Mouse (Mus musculus): ENCODE data around the gene Bcar3. TPM values are rescaled to one million over a fixed set of nuclear protein-coding genes. Genes with fewer than 3 reads are reported as not detected.
"Not testable (repeated sequence)": the region's sequence is repeated elsewhere in the genome, so short reads cannot be mapped to it uniquely, and the experiment has no call there.

The Bcar3 gene
- total RNA-seq, 2 experiments from 2014 or later, result 14.7 to 15.4 TPM

GRCm38 (mm10) chr3:122376412-122376831 is 82.5 kb downstream of the Bcar3 start:
- Histone ChIP-seq H3K4me3 (no peak overlapping the region), H3K27ac (no peak overlapping the region)
- TF ChIP-seq CTCF (IDR thresholded peaks at IDR 0.05), result no peak
- no peak for DNase-seq (ENCODE audit: extremely low spot score in 1 of 2, low spot score in 2 of 2)
- intact Hi-C loops (cut with DNase I), result loop anchor here (5.0 kb wide), 1 partner anchor 44 kb away; no protein-coding TSS in a partner anchor

DNA sequence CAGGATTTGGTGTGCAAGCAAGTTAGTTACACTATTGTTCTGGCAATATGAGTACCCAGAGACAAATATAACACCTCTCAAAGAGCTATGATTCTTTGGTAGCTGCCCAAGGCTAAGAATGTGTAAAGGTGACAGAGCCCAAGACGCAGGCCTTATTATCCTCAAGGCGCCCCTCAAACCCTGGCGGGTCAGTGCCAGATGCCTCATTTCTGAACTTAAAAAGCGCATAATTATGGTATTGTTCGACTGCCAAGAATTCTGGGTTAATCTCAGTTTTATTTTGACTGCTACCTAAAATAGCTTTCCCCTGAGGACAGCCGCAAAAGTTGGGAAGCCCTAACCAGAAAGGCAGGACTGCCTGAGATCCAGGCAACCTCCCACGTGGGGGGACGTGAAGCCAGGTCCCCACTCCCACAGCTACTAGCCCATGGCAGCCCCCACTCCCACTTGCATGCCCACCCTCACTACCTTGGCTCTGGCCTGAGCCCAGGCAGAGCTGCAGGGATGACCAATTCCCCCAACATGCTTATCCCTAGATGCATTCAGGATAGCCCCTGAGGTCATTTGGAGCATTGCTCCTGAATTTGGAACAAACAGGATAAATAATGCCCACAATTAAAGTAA is 83.0 kb downstream of the Bcar3 start:
- TF ChIP-seq CTCF (IDR thresholded peaks at IDR 0.05), result no peak
- H3K27ac ChIP-seq, result no peak overlapping the region
- intact Hi-C loops (cut with DNase I), result loop anchor here (5.0 kb wide), 1 partner anchor 45 kb away; no protein-coding TSS in a partner anchor
- no peak overlapping the region for H3K4me3 ChIP-seq
- no peak for DNase-seq (ENCODE audit: extremely low spot score in 1 of 2, low spot score in 2 of 2)

GRCm38 (mm10) chr3:122378634-122379033 is 84.7 kb downstream of the Bcar3 start:
- intact Hi-C loops (cut with DNase I), result loop anchor here (5.0 kb wide), 1 partner anchor 46 kb away; no protein-coding TSS in a partner anchor
- no peak overlapping the region for H3K4me3 ChIP-seq
- no peak for TF ChIP-seq CTCF (IDR thresholded peaks at IDR 0.05)
- no peak for DNase-seq (ENCODE audit: extremely low spot score in 1 of 2, low spot score in 2 of 2)
- H3K27ac ChIP-seq, result no peak overlapping the region

GRCm38 (mm10) chr3:122380776-122381175 is 86.8 kb downstream of the Bcar3 start:
- Histone ChIP-seq H3K27ac (no peak overlapping the region), H3K4me3 (no peak overlapping the region)
- TF ChIP-seq CTCF (IDR thresholded peaks at IDR 0.05), result no peak
- intact Hi-C loops (cut with DNase I), result no loop called here
- DNase-seq (ENCODE audit: extremely low spot score in 1 of 2, low spot score in 2 of 2), result no peak

DNA sequence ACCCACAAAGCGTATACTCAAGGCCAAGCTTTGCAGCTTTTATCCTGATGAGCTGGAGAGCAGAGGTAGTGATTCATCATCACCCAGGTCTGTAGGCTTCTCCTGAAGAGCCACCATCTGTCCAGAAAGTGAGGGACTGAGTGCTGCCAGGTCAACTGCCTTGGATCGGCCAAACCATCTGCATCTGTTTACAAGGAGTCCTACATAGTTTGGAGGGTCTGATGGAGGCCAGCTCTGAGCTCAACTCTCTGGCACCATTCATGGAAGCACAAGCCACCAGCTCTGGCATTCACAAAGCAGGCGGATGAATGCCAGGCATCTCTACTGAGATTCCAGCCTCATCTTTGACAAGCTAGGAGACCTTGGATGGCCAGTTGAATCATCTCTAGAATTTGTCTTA is 87.7 kb downstream of the Bcar3 start:
- Histone ChIP-seq H3K4me3 (no peak overlapping the region), H3K27ac (no peak overlapping the region)
- no peak for TF ChIP-seq CTCF (IDR thresholded peaks at IDR 0.05)
- DNase-seq (ENCODE audit: extremely low spot score in 1 of 2, low spot score in 2 of 2), result no peak
- intact Hi-C loops (cut with DNase I), result no loop called here

GRCm38 (mm10) chr3:122386444-122386843 is 92.5 kb downstream of the Bcar3 start:
- Histone ChIP-seq H3K4me3 (no peak overlapping the region), H3K27ac (no peak overlapping the region)
- no peak for TF ChIP-seq CTCF (IDR thresholded peaks at IDR 0.05)
- intact Hi-C loops (cut with DNase I), result no loop called here
- no peak for DNase-seq (ENCODE audit: extremely low spot score in 1 of 2, low spot score in 2 of 2)

DNA sequence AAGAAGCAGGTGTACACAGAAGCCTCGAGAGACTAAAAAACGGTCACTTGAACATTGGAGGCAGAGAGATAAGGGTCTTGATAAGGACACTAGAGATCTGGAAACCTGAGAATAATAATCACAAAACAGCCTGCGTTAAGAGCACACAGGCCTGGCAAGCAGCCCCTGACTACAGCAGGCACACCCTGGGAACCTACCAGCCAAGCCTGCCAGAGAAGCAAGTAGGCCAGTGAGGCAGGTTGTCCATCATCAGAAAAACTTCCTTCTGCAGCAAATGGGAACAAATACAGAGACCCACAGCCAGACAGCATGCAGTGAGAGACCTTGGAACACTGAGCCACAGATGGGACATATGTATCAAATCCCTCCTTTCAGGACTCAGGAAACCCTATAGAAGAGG is 93.8 kb downstream of the Bcar3 start:
- no peak for TF ChIP-seq CTCF (IDR thresholded peaks at IDR 0.05)
- Histone ChIP-seq H3K27ac (no peak overlapping the region), H3K4me3 (no peak overlapping the region)
- no peak for DNase-seq (ENCODE audit: extremely low spot score in 1 of 2, low spot score in 2 of 2)
- intact Hi-C loops (cut with DNase I), result no loop called here

- DNase-seq (ENCODE audit: extremely low spot score in 1 of 2, low spot score in 2 of 2), result no peak
- no peak for TF ChIP-seq CTCF (IDR thresholded peaks at IDR 0.05)
- H3K4me3 ChIP-seq, result no peak overlapping the region
- no peak overlapping the region for H3K27ac ChIP-seq
- intact Hi-C loops (cut with DNase I), result loop anchor here (5.0 kb wide), 1 partner anchor 802 kb away; no protein-coding TSS in a partner anchor
These were observed 96.0 kb downstream of the Bcar3 start for GRCm38 (mm10) chr3:122389972-122390371.

DNA sequence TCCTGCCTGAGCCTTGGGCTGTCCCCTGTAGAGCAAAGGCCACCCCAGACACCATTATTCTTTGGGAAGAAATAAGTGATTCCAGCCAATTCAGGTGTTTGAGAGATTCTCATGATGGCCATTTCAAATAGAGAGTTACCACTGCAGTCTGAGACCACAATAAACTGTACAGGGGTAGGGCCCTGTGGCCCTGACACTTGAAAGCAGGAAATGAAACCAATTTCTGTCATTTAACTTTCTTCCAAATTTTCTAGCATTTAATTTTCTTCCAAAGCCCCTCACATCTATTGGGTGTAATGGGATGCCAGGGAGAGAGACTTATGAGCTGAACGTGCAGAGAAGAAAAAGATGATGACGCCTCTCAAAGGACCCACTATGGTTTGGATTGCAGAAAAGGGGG is 97.2 kb downstream of the Bcar3 start:
- no peak for DNase-seq (ENCODE audit: extremely low spot score in 1 of 2, low spot score in 2 of 2)
- Histone ChIP-seq H3K4me3 (no peak overlapping the region), H3K27ac (no peak overlapping the region)
- intact Hi-C loops (cut with DNase I), result loop anchor here (5.0 kb wide), 1 partner anchor 801 kb away; no protein-coding TSS in a partner anchor
- no peak for TF ChIP-seq CTCF (IDR thresholded peaks at IDR 0.05)

DNA sequence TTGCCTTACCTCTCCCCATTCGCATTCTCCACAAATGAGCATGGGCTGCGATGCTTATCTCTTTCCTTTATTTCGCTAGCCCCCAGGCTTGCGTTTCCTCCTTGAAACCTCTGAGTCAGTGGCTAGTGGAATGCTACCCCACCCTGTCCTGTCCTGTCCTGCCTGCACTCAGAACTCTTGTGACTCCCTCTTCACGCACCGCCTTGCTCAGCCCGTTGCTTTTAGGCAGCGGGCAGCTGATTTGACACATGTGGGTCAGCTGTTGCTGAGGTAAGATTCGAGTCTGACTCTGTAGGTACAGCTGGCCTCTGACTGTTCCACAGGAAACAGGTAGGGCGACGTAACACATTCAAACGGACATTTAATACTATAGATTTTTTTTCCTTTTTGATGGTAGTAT is 97.9 kb downstream of the Bcar3 start:
- H3K27ac ChIP-seq, result no peak overlapping the region
- H3K4me3 ChIP-seq, result no peak overlapping the region
- TF ChIP-seq CTCF (IDR thresholded peaks at IDR 0.05), result no peak
- intact Hi-C loops (cut with DNase I), result loop anchor here (5.0 kb wide), 1 partner anchor 800 kb away; no protein-coding TSS in a partner anchor
- DNase-seq (ENCODE audit: extremely low spot score in 1 of 2, low spot score in 2 of 2), result no peak

DNA sequence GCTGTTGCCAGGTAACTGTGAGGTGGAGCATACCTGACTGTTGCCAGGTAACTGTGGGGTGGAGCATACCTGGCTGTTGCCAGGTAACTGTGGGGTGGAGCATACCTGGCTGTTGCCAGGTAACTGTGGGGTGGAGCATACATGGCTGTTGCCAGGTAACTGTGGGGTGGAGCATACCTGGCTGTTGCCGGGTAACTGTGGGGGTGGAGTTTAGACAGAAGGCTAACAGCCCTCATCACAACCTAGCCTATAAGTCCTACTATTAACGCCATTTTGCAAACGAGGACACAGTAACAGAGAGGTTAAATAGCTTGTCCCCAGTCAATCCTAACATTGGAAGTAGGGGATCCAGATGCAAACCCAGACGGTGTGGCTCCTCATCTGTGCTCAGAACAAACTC is 99.5 kb downstream of the Bcar3 start:
- not testable (repeated sequence) for H3K27ac ChIP-seq; DNase-seq (ENCODE audit: extremely low spot score in 1 of 2, low spot score in 2 of 2); H3K4me3 ChIP-seq
- intact Hi-C loops (cut with DNase I), result loop anchor here (5.0 kb wide), 1 partner anchor 799 kb away; no protein-coding TSS in a partner anchor

DNA sequence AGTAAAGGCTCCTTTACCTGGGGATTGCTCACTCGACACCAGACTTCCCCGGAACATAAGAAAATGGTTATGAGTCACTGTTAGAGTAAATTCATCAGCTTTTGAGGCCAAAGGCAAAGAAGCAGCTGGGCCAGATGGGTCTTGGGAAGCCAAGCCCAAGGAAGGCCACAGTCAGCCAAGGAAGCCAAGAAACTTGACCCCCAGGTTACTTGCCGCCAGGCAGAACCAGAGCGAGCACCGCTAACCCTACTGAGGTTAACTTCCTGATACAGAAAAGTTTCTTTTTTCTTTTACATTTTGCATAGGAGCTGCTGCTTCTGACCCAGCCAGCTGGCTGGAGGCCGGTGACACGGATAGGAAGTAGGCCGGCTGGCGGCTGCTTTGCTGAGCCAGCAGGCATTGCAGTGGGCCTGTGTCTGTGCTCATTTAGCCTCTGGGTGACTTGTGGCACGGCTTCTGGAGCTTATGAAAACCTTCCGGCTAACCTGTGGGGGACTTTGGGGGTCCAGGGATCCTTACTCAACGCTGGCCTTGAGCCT is 100.0 kb downstream of the Bcar3 start:
- no peak for DNase-seq (ENCODE audit: extremely low spot score in 1 of 2, low spot score in 2 of 2)

GRCm38 (mm10) chr3:122396957-122397356 is 103.0 kb downstream of the Bcar3 start:
- no peak overlapping the region for H3K27ac ChIP-seq
- no peak for DNase-seq (ENCODE audit: extremely low spot score in 1 of 2, low spot score in 2 of 2)
- no peak for TF ChIP-seq CTCF (IDR thresholded peaks at IDR 0.05)
- intact Hi-C loops (cut with DNase I), result no loop called here
- no peak overlapping the region for H3K4me3 ChIP-seq

More for the DNA sequence above, 100.0 kb downstream of the Bcar3 start:
- Histone ChIP-seq H3K27ac (no peak overlapping the region), H3K4me3 (no peak overlapping the region)
- intact Hi-C loops (cut with DNase I), result loop anchor here (5.0 kb wide), 1 partner anchor 798 kb away; no protein-coding TSS in a partner anchor
- no peak for TF ChIP-seq CTCF (IDR thresholded peaks at IDR 0.05)
